Mouse (Mus musculus) layer of hippocampus, postnatal 25 days (tissue): ENCODE results near the gene Gm20816. TPM values are rescaled to one million over a fixed set of nuclear protein-coding genes. Genes with fewer than 3 reads are reported as not detected.
"Not testable (repeated sequence)": the region's sequence is repeated elsewhere in the genome, so short reads cannot be mapped to it uniquely, and the experiment has no call there.

ENCODE experiments used
- DNase-seq, 2 experiments: peaks; one replicate each; pipeline ENCODE4 v3.0.0; 2022; ENCODE audit warnings: mixed read lengths in 2 of 2, low spot score in 1 of 2; ENCODE audit errors: extremely low spot score in 1 of 2
- total RNA-seq, 2 experiments: library from RNA; stranded (reverse); gene quantifications; 2 replicates each; pipeline ENCODE4 v1.2.3; 2021

Gene Gm20816
- not detected for total RNA-seq

GRCm38 (mm10) chrY:68537655-68538054 lies at the start of gene Gm20816:
Gene Gm20816, plus strand, starts transcription at chrY:68537955.
- not testable (repeated sequence) for DNase-seq

Other genes with a start within 250 kb of the Gm20816 start
- not detected for gene Gm20937, start 243.1 kb upstream of the Gm20816 start, total RNA-seq